Mouse (Mus musculus) liver, embryonic 13.5 days (tissue): ENCODE measurements around the gene Tubd1. TPM values are rescaled to one million over a fixed set of nuclear protein-coding genes. Genes with fewer than 3 reads are reported as not detected.
A peak's percentile ranks its signal among the peaks of the same experiment; 100 is the strongest.

ENCODE experiments used
- ATAC-seq: fragments of 200-750 bp; cut with Nextera tagmentation; 2 replicates; pipeline ENCODE4 v1.8.0; 2017; ENCODE audit warnings: low read depth, mild to moderate bottlenecking, moderate number of reproducible peaks, moderate library complexity
- DNase-seq: peaks from one replicate; pipeline ENCODE4 v3.0.0; 2022
- H3K27ac ChIP-seq: fragments of 300-500 bp; sonication (generic); 2 replicates; pipeline ENCODE4 v1.5.1; 2015; ENCODE audit warnings: moderate library complexity, mild to moderate bottlenecking, inconsistent platforms
- H3K27me3 ChIP-seq: fragments of 300-500 bp; sonication (generic); 2 replicates; pipeline ENCODE4 v1.6.1; 2015; ENCODE audit warnings: mild to moderate bottlenecking, inconsistent platforms
- H3K36me3 ChIP-seq: fragments of 300-500 bp; sonication (generic); 2 replicates; pipeline ENCODE4 v1.6.1; 2015; ENCODE audit warnings: mild to moderate bottlenecking, inconsistent platforms
- H3K4me1 ChIP-seq: fragments of 300-500 bp; sonication (generic); replicated peaks from 2 replicates; pipeline ENCODE4 v1.6.1; 2015; ENCODE audit warnings: inconsistent platforms
- H3K4me2 ChIP-seq: fragments of 300-500 bp; sonication (generic); 2 replicates; pipeline ENCODE4 v1.6.1; 2015; ENCODE audit warnings: inconsistent platforms, mild to moderate bottlenecking, moderate library complexity
- H3K4me3 ChIP-seq: fragments of 300-500 bp; sonication (generic); replicated peaks from 2 replicates; pipeline ENCODE4 v1.5.1; 2015; ENCODE audit warnings: mild to moderate bottlenecking, inconsistent platforms
- H3K9ac ChIP-seq: fragments of 300-500 bp; sonication (generic); 2 replicates; pipeline ENCODE4 v1.6.1; 2015; ENCODE audit warnings: mild to moderate bottlenecking, inconsistent platforms
- H3K9me3 ChIP-seq: fragments of 300-500 bp; sonication (generic); replicated peaks from 2 replicates; pipeline ENCODE4 v1.6.1; 2016; ENCODE audit warnings: inconsistent platforms
- WGBS: fragments of 180-500 bp; shearing (Covaris S2); methylation state at CpG from one replicate; pipeline ENCODE4 v1.1.7; 2015; ENCODE audit not compliant: insufficient replicate concordance; 5-methylcytosine and 5-hydroxymethylcytosine counted together
- polyA plus RNA-seq: library from polyadenylated mRNA; unstranded; fragments of >200 nt; fragmentation: Nextera tagmentation; extraction: Ambion mirVana; gene quantifications from 2 replicates; pipeline ENCODE4 v1.2.1, GENCODE M21; 2015

Gene Tubd1
- polyA plus RNA-seq, 1 experiment from 2014 or later, result 13.6 TPM

GRCm38 (mm10) chr11:86584898-86585597, 40.3 kb downstream of the Tubd1 start:
- DNase-seq (no peak), ATAC-seq (no peak)
- no peaks in the 10 kb centered on the region for H3K27me3 ChIP-seq
- peak overlapping the region; percentile 59 for H3K4me3 ChIP-seq
- H3K9ac ChIP-seq, result peak overlapping the region; percentile 75
- H3K4me1 ChIP-seq, result peaks cover 89% of the 10 kb centered on the region
- H3K4me2 ChIP-seq, result peak overlapping the region; percentile 66
- peaks cover 16% of the 10 kb centered on the region; the same call in 1 of the 2 replicates for H3K36me3 ChIP-seq
- no peaks in the 10 kb centered on the region for H3K9me3 ChIP-seq
- H3K27ac ChIP-seq, result peak overlapping the region; percentile 72
- 31% methylated on average over 7 of the region's 7 CpGs for WGBS

- H3K27ac ChIP-seq, result peak overlapping the region; percentile 72
- 9% methylated on average over 3 of the region's 3 CpGs for WGBS
- no peaks in the 10 kb centered on the region for H3K27me3 ChIP-seq
- H3K4me2 ChIP-seq, result peak overlapping the region; percentile 66
- no peak for DNase-seq
- peaks cover 83% of the 10 kb centered on the region for H3K4me1 ChIP-seq
- peak overlapping the region; percentile 75 for H3K9ac ChIP-seq
- ATAC-seq, result no peak
- peaks cover 16% of the 10 kb centered on the region; the same call in 1 of the 2 replicates for H3K36me3 ChIP-seq
- peak overlapping the region; percentile 59 for H3K4me3 ChIP-seq
- no peaks in the 10 kb centered on the region for H3K9me3 ChIP-seq
Measured at GRCm38 (mm10) chr11:86585598-86585984, 40.8 kb downstream of the Tubd1 start.

GRCm38 (mm10) chr11:86586177-86586867, 41.5 kb downstream of the Tubd1 start:
- peaks cover 16% of the 10 kb centered on the region; the same call in 1 of the 2 replicates for H3K36me3 ChIP-seq
- DNase-seq (no peak), ATAC-seq (no peak)
- no peaks in the 10 kb centered on the region for H3K9me3 ChIP-seq
- H3K27me3 ChIP-seq, result no peaks in the 10 kb centered on the region
- WGBS, result 4% methylated on average over 12 of the region's 12 CpGs
- peak overlapping the region; percentile 66 for H3K4me2 ChIP-seq
- H3K9ac ChIP-seq, result peak overlapping the region; percentile 77
- peak overlapping the region; percentile 86 for H3K27ac ChIP-seq
- H3K4me1 ChIP-seq, result peaks cover 76% of the 10 kb centered on the region
- peak overlapping the region; percentile 59 for H3K4me3 ChIP-seq

DNA sequence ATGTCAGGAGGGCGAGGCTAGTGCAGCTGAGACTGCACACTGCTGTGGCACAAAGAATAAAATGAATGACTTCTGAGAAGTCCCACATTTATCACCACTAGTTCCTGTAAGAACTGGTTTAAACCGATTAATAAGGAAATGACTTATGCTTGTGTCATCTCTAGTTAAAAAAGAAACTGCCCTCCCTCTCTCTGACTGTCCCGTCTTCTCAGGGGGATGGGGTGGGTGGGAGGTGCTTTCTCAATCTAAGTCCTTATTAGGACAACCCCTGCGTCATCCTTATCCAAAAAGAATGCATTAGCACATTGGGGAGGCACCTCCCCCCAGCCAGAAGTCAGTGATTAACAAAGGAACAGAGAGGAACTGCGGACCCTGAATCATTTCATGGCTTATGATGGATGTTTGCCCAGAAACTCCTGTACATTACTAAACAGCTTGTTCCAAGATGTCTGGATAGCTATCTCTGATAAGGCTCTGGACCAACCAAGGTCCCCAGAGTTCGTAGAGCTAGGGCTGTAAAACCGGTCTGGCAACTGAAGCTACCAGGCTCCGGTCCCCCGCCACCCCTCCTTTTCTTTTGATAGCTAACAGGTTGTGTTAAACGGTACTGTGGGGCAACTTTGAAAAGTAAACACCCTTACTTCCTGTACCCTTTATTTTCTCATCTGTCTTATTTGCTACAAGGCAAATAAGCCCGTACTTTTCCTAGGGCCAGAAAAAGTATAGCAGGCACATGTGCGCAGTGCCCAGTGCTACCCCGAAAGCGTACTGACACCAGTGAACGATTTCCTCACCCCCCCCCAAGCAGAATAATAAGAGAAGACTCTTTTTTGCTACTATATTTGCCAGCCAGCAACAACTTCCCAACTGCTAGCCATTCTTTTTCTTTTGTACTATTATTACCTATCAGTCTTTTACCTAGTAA, 42.3 kb downstream of the Tubd1 start:
- Histone ChIP-seq H3K4me1 (peaks cover 74% of the 10 kb centered on the region), H3K9ac (peak overlapping the region; percentile 77), H3K4me2 (peak overlapping the region; percentile 66), H3K9me3 (no peaks in the 10 kb centered on the region), H3K27ac (peak overlapping the region; percentile 86), H3K27me3 (no peaks in the 10 kb centered on the region), H3K4me3 (peak overlapping the region; percentile 59), H3K36me3 (peaks cover 16% of the 10 kb centered on the region; the same call in 1 of the 2 replicates)
- DNase-seq (peak; percentile 56), ATAC-seq (peak; percentile 86)
- 2% methylated on average over 15 of the region's 15 CpGs for WGBS

GRCm38 (mm10) chr11:86587830-86588229, 43.0 kb downstream of the Tubd1 start:
- peak overlapping the region; percentile 86 for H3K27ac ChIP-seq
- peak overlapping the region; percentile 77 for H3K9ac ChIP-seq
- H3K36me3 ChIP-seq, result peaks cover 14% of the 10 kb centered on the region; the same call in 1 of the 2 replicates
- no peak for DNase-seq
- H3K4me1 ChIP-seq, result peaks cover 74% of the 10 kb centered on the region
- H3K27me3 ChIP-seq, result no peaks in the 10 kb centered on the region
- WGBS, result 22% methylated on average over 7 of the region's 7 CpGs
- H3K4me2 ChIP-seq, result peak overlapping the region; percentile 66
- H3K4me3 ChIP-seq, result peak overlapping the region; percentile 59
- H3K9me3 ChIP-seq, result no peaks in the 10 kb centered on the region
- ATAC-seq, result no peak

DNA sequence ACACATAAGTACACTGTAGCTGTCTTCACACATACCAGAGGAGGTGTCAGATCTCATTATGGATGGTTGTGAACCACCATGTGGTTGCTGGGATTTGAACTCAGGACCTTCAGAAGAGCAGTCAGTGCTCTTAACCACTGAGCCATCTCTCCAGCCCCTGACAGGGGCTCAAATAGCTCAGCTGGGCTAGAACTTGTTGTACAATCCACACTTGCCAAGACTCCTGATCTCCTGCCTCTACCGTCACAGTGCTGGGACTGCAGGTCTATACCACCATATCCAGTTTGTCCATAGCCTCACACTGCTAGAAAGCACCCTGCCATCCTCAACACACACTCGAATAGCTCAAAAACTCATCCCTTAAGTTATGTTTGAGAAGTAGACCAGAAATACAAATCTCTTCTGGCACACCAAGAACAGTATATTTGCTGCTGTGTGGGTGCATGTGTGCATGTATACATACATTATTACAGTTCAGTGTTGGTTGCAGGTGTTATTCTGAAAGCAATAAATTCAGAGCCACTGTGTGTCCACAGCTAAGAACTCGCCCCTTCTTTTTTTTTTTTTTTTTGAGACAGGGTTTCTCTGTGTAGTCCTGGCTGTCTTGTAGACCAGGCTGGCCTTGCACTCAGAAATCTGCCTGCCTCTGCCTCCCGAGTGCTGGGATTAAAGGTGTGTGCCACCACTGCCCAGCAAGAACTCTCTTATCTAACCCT, 44.0 kb downstream of the Tubd1 start:
- WGBS, result 74% methylated on average over 4 of the region's 4 CpGs
- no peaks in the 10 kb centered on the region for H3K9me3 ChIP-seq
- H3K4me3 ChIP-seq, result no peak overlapping the region
- no peak overlapping the region for H3K4me2 ChIP-seq
- peaks cover 74% of the 10 kb centered on the region for H3K4me1 ChIP-seq
- DNase-seq (no peak), ATAC-seq (no peak)
- no peaks in the 10 kb centered on the region for H3K27me3 ChIP-seq
- H3K36me3 ChIP-seq, result peaks cover 12% of the 10 kb centered on the region; the same call in 1 of the 2 replicates
- no peak overlapping the region; the same call in 1 of the 2 replicates for H3K27ac ChIP-seq
- no peak overlapping the region for H3K9ac ChIP-seq

GRCm38 (mm10) chr11:86590066-86590465, 45.3 kb downstream of the Tubd1 start:
- H3K4me1 ChIP-seq, result peaks cover 72% of the 10 kb centered on the region
- no peak overlapping the region for H3K4me2 ChIP-seq
- DNase-seq, result no peak
- no peak for ATAC-seq
- no peak overlapping the region for H3K27ac ChIP-seq
- 0 out of 2 replicates have a peak, but pooled peaks cover 7% of the 10 kb centered on the region for H3K36me3 ChIP-seq
- no peak overlapping the region for H3K9ac ChIP-seq
- H3K9me3 ChIP-seq, result no peaks in the 10 kb centered on the region
- H3K27me3 ChIP-seq, result no peaks in the 10 kb centered on the region
- H3K4me3 ChIP-seq, result no peak overlapping the region
- WGBS, result 76% methylated on average over 4 of the region's 4 CpGs

DNA sequence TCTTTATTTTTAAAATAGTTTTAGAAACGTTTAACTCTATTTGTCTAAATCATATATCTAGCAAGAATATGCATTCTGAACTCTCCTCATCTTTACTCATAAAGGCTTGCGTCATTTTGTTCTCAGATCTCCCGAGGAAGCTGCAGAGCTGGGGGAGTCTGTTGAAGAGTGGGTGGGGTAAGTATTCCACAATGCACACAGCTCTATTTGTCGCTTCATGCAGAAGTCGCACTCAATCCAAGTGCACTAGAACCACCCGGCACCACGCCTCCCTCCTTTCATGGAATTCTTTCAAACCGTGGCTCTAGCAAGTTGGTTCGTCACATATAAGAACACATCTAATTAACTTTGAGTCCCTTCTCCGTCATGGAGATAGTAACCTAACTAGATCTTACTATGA, 45.8 kb downstream of the Tubd1 start:
- 0 out of 2 replicates have a peak, but pooled peaks cover 5% of the 10 kb centered on the region for H3K36me3 ChIP-seq
- H3K27ac ChIP-seq, result no peak overlapping the region
- no peak for ATAC-seq
- peaks cover 71% of the 10 kb centered on the region for H3K4me1 ChIP-seq
- no peaks in the 10 kb centered on the region for H3K27me3 ChIP-seq
- H3K4me3 ChIP-seq, result no peak overlapping the region
- no peak for DNase-seq
- no peaks in the 10 kb centered on the region for H3K9me3 ChIP-seq
- no peak overlapping the region for H3K9ac ChIP-seq
- H3K4me2 ChIP-seq, result no peak overlapping the region
- 80% methylated on average over 10 of the region's 10 CpGs for WGBS

DNA sequence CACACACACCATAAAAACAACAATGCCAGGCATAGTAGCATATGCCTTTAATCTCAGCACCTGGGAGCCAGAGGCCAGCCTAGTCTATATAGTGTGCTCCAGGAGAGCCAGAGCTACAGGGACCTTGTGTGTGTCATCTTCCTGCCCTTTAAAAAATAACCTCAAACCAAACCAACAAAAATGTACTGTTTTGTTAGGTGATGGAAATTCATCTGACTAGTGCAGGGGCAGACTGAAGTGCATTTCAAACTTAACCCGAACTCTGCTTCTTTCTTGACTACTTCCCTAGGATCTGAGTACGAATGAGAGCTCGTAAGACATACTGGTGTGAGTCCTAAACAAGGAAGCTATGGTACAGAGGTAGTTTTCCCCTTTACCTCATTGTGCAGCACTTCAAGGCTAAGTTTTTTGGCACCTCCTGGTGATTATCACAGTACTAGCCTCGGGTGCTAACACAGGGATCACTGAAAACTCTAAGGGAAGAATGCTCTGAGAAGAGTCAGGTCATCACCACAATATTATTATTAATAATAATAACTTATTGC, 46.6 kb downstream of the Tubd1 start:
- Histone ChIP-seq H3K9ac (no peak overlapping the region), H3K27me3 (no peaks in the 10 kb centered on the region), H3K4me1 (peaks cover 70% of the 10 kb centered on the region), H3K27ac (peak overlapping the region; percentile 67), H3K9me3 (no peaks in the 10 kb centered on the region), H3K4me3 (no peak overlapping the region), H3K4me2 (no peak overlapping the region), H3K36me3 (0 out of 2 replicates have a peak, but pooled peaks cover 9% of the 10 kb centered on the region)
- DNase-seq, result no peak
- WGBS, result 60% methylated on average over 4 of the region's 4 CpGs
- no peak for ATAC-seq

- DNase-seq (no peak), ATAC-seq (no peak)
- no peak overlapping the region for H3K4me2 ChIP-seq
- H3K4me3 ChIP-seq, result no peak overlapping the region
- peak overlapping the region; percentile 18; the same call in 1 of the 2 replicates for H3K9ac ChIP-seq
- peaks cover 63% of the 10 kb centered on the region for H3K4me1 ChIP-seq
- no peaks in the 10 kb centered on the region for H3K27me3 ChIP-seq
- H3K9me3 ChIP-seq, result no peaks in the 10 kb centered on the region
- WGBS, result 60% methylated on average over 2 of the region's 2 CpGs
- H3K27ac ChIP-seq, result peak overlapping the region; percentile 67
- 0 out of 2 replicates have a peak, but pooled peaks cover 9% of the 10 kb centered on the region for H3K36me3 ChIP-seq
Measured at GRCm38 (mm10) chr11:86591931-86592616, 47.3 kb downstream of the Tubd1 start.
